Mouse (Mus musculus): ENCODE results near the gene Dgkg.

Gene Dgkg

DNA sequence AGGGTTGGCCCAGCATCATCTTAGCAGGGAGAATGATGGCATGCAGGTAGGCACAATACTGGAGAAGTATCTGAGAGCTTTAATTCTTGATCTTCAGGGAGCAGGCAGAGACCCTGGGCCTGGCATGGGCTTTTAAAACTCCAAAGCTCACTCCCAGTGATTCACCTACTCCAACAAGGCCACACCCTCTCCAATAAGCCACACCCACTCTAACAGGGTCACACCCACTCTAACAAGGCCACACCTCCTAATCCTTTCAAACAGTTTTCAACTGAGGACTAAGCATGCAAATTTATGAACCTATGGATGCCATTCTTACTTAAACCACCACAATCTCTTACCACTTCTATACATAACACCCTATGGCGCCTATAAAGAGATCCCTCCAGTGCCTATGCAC is 11.8 kb downstream of the Dgkg start:
- DNase-seq (ENCODE audit: low read depth, low spot score), result no peak

DNA sequence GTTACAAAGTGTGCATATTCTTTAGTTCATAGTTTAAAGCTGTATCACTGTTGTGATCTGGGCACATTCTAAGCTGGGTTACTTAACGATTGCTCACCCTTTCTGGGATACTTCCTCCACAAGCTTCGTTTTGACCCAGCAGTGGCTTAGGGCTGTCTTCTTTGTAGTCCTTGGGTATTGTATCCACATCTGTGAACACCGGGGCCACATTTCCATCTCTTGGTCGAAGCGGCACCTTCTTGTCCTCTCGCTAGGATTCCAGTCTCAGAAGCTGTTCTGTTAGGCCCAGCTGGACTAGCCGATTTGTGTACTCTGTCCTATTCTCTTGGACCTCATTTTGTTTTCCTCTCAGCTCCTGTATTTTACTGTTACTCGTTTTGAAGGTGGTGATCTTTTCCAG is 13.6 kb downstream of the Dgkg start:
- no peak for DNase-seq (ENCODE audit: low read depth, low spot score)

DNA sequence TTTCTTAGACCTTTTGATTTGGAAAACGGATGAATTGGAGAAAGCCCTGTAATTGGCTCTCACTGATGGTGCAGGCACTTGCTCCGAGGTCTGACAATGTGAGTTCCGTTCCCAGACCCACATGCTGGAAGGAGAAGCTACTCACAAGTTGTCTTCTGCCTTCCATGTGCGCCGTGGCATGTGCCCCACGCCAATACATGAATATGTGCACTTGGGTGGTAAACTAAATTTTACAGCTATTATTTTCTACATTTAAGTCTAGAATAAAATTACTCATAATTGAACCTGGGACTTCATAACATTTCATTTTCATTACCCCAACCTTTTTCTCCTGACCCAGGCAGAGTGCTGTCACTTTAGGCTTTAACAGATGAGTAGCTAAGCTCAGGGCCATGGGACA is 14.1 kb downstream of the Dgkg start:
- no peak for DNase-seq (ENCODE audit: low read depth, low spot score)

DNA sequence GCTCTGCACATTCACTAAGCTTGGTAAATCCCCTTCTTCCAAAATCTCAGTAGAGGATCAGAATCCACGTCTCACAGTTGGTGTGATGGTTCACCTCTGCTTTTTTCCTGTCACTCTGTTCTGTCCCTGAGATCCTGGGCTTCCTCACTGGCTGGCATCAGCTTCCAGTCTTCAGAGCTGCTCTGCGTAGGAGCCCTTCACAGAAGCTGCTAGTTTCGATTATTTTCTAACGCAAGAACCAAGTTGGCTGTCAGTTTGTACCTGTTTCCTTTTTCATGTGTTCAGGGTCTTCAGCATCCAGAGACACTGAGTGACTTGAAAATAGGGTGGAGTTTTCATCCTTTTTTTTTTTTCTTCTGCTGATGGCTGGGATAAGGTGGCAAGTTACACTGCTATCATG is 15.0 kb downstream of the Dgkg start:
- DNase-seq (ENCODE audit: low read depth, low spot score), result no peak

DNA sequence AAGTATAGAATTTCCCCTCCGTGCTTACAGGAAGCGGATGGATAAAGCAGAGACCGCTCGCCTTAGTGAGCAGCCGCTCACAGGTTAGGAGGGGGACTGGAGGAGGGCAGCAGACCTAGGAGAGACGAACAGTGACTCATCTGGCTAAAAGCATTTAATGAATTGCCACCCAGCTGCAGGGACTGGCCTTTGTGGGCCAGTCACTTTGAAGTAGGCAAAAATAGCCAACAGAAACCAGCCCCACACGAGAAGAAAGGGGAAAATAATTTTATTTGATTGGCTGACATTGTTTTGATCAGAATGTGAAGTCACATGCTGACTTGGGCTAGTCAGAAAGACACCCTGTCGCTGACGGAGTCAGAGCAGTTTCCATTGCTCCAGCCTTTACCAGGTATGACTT is 15.4 kb downstream of the Dgkg start:
- no peak for DNase-seq (ENCODE audit: low read depth, low spot score)

DNA sequence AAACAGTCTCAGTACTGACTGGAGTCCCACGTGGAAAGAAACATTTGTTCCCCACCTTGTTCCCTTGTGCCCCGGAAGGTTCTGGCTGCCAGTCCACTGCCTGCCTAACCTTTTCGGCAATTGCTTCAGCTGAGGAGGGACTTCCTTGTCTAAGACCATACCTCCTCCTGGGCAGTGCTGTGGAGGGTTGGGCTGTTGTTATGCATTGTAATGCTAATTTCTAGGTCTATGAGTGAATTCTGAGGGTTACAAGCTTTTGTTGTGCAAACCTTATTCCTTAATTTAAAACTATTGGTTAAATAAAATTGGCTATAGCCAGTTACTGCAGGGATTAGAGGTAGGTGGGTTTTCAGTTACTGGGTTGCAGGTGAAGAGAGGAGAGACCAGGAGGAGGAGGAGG is 19.7 kb downstream of the Dgkg start:
- DNase-seq (ENCODE audit: low read depth, low spot score), result no peak

DNA sequence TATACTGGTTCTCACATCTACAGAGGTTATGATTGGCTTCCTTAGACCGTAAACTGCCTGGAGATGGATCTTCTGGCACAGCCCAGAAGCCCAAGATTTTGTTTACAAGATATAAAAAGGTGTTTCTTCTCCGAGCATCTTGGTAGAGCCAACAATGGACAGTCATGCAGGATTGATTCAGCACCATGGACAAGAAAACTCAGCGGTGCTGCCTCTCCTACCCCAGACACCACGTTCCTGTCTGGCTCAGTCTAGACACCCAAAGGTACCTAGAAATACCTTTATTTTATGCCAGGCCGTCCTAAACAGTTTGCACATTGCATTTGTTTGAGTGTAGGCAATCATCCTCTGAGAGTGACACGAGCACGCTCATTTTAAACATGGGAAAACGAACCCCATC is 21.3 kb downstream of the Dgkg start:
- DNase-seq (ENCODE audit: low read depth, low spot score), result peak; percentile 37

DNA sequence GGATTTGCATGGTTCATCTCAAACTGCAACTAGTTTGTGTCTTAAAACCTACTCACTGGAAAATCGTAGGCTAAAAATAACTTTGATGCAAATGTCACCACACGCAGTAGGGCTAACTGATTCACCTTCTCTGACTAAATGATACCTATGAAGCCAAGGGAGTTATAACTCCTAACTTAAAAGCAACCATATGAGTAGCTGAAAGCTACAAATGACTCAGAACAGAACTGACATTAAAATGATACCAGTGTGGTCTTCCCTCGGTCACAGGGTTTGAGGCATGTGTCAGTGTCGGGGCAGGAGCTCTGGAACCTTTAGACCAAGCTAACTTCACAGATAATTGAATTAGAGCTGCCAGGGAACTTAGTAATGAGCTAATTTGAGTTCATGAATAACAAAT is 24.0 kb downstream of the Dgkg start:
- DNase-seq (ENCODE audit: low read depth, low spot score), result no peak

DNA sequence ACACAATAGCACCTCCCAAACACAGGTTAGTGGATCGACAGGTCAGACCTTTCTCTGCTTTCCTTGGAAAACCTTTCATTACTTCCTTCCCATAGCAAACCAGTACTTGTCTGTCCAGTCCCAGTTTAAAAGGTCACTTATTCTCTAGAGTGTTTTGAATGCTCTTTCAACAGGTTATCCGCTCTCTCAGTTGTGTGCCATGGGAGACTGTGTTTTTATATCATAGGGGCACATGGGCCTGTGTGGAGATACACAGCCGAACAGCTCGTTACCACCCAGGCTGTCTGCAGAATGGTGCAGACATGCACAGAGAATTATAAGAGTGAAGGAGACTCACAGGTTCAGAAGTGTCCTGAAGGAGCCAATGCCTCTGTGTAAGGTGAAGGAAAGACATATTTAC is 26.7 kb downstream of the Dgkg start:
- no peak for DNase-seq (ENCODE audit: low read depth, low spot score)

DNA sequence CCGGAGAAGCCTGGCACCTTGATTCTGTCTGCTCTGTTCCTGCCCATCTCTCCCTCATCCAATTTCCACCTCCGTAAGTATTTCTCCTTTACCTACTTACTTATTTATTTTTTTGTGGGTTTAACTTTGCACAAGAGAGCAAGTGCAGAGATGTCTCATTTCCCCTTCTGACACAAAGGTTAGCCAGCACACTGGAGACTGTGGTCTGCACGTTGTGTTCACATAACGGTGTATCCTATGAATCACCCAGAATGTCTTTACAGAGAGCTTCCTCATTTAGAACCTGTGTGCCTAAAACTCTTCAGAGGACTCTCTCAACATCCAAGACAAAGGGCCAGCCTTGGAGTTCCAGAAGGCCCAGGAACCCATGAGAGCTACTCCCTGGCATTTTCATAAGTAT is 27.1 kb downstream of the Dgkg start:
- no peak for DNase-seq (ENCODE audit: low read depth, low spot score)

DNA sequence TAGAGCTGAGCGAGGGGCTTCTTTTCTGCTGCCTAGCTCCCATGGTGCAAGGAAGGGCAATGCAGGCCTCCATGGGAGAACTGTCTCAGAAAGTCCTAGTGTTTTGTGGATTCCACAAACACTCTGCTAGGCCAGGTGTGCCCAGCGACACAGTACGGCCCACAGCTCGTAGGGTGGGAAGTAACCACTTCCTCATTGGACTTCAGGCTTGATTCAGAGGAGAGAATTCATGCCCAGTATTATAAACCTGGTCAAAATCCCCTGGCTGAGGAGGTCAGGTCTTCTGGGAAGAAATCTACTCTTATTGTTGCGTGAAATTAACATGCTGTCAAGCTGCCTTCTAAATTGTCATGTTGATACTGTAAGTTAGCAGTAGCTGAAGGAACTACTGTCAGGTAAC is 31.0 kb downstream of the Dgkg start:
- DNase-seq (ENCODE audit: low read depth, low spot score), result no peak

DNA sequence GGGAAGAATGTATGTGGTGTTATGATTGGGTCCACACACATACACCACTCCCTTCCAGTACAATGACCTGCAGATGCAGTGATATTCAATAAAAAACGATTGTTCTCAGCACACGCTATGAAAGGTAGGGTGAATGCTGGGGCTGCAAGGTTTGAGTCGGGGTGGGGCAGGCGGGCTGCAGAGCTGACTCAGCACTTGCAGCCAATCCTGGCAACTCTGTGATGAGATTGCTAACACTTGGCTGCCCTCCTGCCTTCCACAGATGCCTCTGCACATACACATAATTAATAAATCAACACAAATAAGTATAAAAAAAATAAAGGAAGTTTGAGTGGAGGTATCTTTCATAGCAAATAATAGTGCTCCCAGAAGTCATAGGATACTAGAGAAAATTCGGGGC is 31.6 kb downstream of the Dgkg start:
- no peak for DNase-seq (ENCODE audit: low read depth, low spot score)

DNA sequence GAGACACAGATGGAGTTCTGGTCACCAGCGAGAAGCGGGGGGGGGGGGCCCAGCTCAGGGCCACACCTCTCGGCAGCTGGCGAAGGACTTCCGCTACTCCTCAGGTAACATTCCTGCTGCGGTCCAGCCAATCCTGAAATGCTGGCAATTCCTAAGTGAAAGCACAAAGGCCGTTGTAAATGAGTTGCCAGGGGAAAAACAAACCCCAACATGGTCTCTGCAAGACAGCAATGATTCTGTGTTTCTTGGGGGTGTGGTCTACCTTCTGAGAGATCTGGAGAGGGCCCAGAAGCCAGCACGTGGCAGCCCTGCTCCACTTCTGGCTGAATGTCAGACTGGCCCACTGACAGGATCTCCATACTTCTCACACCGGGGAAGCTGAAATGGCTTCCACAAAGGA is 34.7 kb downstream of the Dgkg start:
- DNase-seq (ENCODE audit: low read depth, low spot score), result peak; percentile 21

DNA sequence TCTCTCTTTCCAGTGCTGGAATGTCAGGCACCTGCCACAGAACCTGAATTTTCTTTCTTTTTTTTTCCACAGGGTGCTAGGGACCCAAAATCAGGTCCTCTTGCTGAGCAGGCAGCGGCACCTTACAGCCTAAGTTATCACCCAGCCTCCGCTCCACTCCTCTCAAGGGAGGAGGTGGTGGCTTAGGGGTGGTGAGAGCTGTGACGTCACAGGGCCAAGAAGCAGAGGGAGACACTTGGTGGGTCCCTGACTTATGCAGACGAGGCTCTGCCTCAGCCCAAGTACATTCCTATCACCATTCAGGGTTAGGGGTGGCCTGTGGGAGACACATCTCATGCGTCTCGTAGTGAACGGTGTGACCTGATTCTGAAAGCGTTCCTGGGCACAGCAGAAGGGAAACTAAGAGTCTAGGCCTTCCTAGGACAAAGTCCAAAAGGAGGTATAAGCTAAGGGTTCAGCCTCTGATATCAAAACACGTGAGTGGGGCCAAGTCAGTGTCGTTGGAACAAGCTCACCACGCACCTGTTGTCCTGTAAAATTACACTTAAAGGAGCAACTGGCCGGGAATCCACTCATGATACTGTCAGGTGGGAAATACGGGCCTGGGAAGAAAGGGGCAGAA is 35.6 kb downstream of the Dgkg start:
- no peak for DNase-seq (ENCODE audit: low read depth, low spot score)

DNA sequence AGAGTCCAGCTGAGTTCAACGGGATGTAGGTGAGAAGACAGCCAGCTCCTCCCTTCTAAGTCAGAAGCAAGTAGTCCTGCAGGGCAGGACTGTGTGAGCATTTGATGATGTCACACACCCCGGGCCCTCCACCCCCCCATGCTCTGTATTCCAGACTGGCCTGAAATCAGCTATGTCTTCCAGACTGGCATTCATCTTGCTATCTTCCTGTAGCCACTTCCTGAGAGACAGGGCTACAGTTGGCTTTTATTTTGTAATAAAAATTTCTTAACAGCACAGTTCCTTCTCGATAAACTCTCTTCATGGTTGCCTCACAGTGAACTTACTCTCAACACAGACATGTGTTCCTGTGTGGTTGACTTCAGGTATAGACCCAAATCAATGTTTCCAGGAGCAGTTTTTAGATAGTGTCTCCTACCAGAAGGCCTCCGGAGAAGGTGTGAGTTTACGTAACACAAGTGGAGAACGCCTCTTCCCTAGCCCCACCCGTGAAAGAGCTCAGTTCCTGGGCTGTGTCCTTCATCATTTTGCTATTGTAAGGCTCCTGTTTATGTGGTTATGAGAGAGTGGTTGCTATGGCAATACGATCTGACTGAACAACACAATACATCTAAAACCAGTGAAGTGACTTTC is 38.5 kb downstream of the Dgkg start:
- no peak for DNase-seq (ENCODE audit: low read depth, low spot score)

DNA sequence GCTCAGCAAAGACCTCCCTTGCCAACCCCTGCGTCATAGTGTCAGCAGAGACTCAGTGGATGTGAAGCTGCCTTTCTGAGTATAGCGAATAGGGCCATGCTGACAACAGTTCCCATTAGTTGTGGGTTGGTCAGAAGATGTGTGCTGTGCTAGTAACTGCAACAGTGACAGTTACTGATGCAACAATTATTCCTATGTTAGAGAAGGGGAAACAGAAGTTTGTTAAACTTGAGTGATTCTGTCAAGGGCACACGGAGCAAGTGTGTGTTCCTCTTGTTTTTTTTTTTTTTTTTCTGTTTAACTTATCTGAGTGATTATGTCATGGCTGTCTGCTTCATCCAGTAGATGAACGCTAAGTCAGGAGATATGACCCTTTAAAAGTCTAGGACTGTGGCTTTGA is 41.2 kb downstream of the Dgkg start:
- DNase-seq (ENCODE audit: low read depth, low spot score), result no peak

DNA sequence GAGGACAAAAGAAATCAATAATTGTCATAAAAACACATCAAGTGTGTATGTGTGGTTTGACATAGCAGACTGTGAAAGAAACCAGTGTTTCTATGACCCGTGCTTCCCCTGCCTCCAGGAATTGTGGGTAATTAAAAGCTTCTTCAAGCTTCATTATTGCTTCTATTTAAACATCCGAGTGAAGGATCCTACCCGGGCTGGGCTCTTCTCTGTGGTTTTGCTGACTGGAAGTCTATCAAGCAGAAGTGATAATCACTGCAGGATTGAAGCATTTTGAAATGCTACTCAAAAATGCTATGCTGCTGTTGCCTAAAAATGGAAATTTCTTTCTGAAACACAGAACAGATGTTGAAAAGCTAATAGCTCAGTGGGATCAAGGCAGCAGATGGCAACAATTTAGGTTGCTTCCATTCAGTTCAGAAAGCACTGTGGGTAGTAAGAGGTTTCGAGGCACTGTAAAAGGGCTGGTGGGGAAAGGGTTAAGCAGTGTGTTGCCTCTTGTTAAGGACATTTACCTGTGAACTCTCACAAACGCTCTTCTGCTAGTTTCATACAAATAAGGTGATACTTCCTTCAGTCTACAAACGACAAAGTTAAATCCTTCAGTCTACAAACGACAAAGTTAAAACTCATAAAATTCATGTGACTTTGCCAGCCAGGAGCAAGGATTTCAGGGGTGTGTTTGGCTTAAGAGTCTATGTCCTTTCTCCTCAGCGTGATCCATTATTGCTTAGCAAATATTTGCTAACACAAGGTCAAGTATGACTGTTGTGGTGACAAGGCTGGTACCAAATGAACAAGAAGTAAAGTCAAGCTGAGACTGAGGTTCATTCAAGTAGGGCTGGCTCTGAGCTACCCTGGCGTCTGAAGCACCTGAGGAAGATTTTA is 43.6 kb downstream of the Dgkg start:
- peak; percentile 41 for DNase-seq (ENCODE audit: low read depth, low spot score)

DNA sequence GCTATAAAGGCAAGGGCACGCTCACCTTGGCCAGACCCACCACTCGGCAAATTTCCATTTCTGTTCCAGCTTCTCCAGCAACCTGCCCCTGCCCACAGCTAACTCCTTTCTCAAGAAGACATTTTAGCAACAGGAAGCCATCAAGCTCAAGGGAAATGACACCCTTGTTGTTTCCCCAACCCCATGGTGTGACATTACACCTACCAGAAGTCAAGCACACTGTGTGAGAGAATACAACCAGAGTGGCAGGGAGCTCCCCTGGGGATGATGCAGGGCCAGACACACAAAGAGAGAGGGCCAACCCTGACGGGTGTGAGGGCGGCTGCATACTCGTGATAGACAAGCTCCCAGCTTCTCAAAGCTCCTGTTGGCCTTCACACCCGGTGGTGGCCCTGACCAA is 49.0 kb downstream of the Dgkg start:
- DNase-seq (ENCODE audit: low read depth, low spot score), result no peak

DNA sequence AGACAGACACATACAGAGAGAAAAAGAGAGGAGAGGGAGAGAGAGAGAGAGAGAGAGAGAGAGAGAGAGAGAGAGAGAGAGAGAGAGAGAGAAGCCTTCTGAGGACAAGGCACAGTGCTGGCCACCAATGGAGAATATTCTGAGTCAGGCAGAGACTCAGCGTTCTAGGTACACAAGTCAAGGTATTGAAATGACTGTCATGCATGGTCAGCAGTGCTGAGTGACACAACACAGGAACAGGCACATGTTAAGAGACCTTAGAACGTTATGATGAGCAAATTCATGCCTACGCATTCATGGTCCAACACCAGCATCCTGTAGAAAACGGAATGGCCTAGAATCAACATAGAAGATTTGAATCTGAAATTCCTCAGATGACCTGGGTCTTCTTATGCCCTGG is 50.0 kb downstream of the Dgkg start:
- DNase-seq (ENCODE audit: low read depth, low spot score), result no peak

DNA sequence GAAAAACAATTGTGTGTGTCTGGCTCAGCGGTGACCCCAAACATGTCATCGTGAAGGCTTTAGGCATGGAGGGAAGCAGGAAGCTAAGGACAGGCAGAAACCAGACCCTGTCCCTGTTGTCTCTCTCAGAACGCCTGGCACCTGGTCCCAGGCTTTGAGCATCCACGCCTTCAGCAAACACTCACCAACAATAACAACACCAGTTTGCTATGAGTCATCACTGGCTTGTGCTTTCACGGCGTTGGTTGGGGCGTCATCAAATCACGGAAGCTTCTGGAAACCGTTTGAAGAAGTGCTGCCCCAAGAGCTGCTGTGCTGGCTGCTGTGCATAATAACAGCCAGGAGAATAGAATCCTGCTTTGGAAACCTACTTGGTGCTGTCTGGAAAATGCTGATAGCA is 54.6 kb downstream of the Dgkg start:
- no peak for DNase-seq (ENCODE audit: low read depth, low spot score)

DNA sequence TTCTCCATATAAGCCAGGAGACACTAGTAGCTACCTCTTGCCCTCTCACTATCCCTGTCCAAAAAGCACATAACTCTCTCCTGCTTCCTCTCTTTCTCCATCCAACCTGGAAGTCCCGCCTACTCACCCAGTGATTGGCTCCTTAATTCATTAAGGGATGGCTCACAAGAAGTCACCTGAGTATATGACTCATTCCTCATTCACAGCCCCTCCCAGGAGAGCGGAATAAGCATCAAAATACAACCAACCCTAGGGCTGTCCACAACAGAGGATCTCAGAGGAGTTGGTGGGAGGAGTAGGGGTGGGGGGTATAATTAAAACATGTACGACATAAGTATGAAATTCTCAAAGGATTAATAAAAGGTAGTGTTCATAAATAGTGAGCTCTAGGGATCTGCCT is 55.3 kb downstream of the Dgkg start:
- no peak for DNase-seq (ENCODE audit: low read depth, low spot score)

DNA sequence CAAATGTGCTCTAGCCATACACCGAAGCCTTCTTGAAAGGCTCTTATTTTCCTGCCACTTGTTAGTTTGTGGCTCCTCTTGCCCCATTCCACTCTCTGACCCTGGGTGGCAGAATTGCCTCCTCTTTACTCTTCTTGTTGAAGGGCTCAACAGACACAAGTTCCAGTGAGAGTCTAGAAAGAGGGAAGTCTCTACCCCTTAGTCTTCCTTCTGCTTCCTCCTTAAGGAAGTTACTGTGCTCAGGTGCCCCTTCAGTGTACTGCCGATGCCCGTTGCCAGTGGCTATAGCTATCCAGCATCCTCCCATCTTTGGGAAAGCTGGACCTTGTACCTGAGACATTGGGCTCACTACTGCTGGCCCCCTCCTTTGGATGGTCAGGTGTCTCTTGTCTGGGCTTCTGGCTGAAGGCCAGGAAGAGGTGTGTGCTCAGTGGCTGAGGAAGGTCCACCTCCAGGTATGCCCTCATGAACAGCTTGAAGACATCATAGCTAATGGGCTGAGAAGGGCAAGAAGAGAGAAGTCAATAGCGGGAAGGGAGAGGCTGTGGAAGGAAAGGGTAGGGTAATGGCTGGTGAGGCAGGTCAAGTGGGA is 56.8 kb downstream of the Dgkg start:
- DNase-seq (ENCODE audit: low read depth, low spot score), result no peak

DNA sequence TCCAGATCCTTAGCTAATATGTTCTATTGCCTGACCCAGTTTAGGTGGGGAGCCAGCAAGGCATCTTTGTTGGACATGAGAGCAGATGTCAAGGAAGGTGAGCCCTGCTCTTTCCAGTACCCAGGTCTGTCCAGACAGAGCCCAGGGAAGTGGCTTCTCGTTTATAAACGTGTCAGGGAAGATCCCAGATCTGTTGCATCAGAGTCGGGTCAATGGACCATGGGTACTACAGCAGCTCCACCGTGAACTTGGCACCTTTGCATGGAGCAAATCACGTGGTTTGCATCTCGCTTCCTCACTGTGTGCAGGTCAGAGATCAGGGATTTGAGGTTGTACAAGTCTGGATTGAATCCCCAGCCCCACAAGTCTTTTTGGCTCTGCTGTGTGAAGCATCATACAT is 58.3 kb downstream of the Dgkg start:
- no peak for DNase-seq (ENCODE audit: low read depth, low spot score)
